Mouse (Mus musculus) megakaryocyte, embryonic 14.5 days (primary cell): ENCODE measurements around the gene Notch2.

ENCODE experiments used
- FLI1 ChIP-seq: IDR thresholded peaks from 2 replicates; pipeline ENCODE4 v1.6.1; 2012; ENCODE audit warnings: low read length, inconsistent platforms, mixed read lengths
- GATA1 ChIP-seq: IDR thresholded peaks from 3 replicates; pipeline ENCODE4 v1.6.1; 2012; ENCODE audit warnings: mixed read lengths, low read length, inconsistent platforms, borderline replicate concordance

GRCm38 (mm10) chr3:97990576-97990975 lies 22.8 kb upstream of the Notch2 start:
- TF ChIP-seq GATA1, result no peak
- no peak for TF ChIP-seq FLI1
